Mouse (Mus musculus) megakaryocyte progenitor cell, adult 5-6 weeks (primary cell): ENCODE results near the gene Acrbp. TPM values are rescaled to one million over a fixed set of nuclear protein-coding genes. Genes with fewer than 3 reads are reported as not detected.

Experiments used
- ATAC-seq: replicated peaks from 2 replicates; pipeline ENCODE4 v1.8.0; 2016; ENCODE audit warnings: mild to moderate bottlenecking, moderate TSS enrichment, inconsistent platforms; ENCODE audit not compliant: poor library complexity
- total RNA-seq, 2 experiments: library from RNA; stranded (forward) in 1 of 2; stranded (reverse) in 1 of 2; fragments of 157-497, 149-512 nt in 1 of 2; fragments of 200-1000 nt in 1 of 2; gene quantifications; 2 replicates each; pipeline versions ENCODE4 v1.2.3 to v1.2.4; 2015 to 2017

Acrbp gene
- total RNA-seq, 2 experiments from 2014 or later: 3.6 to 9.5 TPM

GRCm38 (mm10) chr6:125097951-125098350, 48.5 kb downstream of the Acrbp start:
- ATAC-seq: no peak

- ATAC-seq: no peak
Observed at GRCm38 (mm10) chr6:125098513-125098912, 49.0 kb downstream of the Acrbp start.

GRCm38 (mm10) chr6:125099421-125099971, 50.0 kb downstream of the Acrbp start:
- peak; percentile 36 for ATAC-seq

GRCm38 (mm10) chr6:125101444-125101843, 52.0 kb downstream of the Acrbp start:
- ATAC-seq: no peak

GRCm38 (mm10) chr6:125104223-125104622, 54.7 kb downstream of the Acrbp start:
- peak; percentile 92 for ATAC-seq

GRCm38 (mm10) chr6:125107705-125108104, 58.2 kb downstream of the Acrbp start:
- no peak for ATAC-seq

- no peak for ATAC-seq
Observed at GRCm38 (mm10) chr6:125109371-125109770, 59.9 kb downstream of the Acrbp start.

GRCm38 (mm10) chr6:125110927-125111326, 61.4 kb downstream of the Acrbp start:
- peak; percentile 79 for ATAC-seq

GRCm38 (mm10) chr6:125112553-125112952, 63.1 kb downstream of the Acrbp start:
- ATAC-seq: peak; percentile 60

Other genes with a start within 250 kb of the Acrbp start
- gene Spsb2, start 241.0 kb upstream of the Acrbp start, total RNA-seq (2015): 1.6 and 2.2 TPM in 2 replicates
- 6.0 and 9.0 TPM in 2 replicates for gene Spsb2, start 241.0 kb upstream of the Acrbp start, total RNA-seq (2017)
- gene Tpi1, start 235.4 kb upstream of the Acrbp start, total RNA-seq (2015): 279 and 298 TPM in 2 replicates
- 240 and 287 TPM in 2 replicates for gene Tpi1, start 235.4 kb upstream of the Acrbp start, total RNA-seq (2017)
- 42.0 and 46.7 TPM in 2 replicates for gene Usp5, start 220.2 kb upstream of the Acrbp start, total RNA-seq (2015)
- 86.1 and 87.7 TPM in 2 replicates for gene Usp5, start 220.2 kb upstream of the Acrbp start, total RNA-seq (2017)
- gene Cdca3, start 220.1 kb upstream of the Acrbp start, total RNA-seq (2015): 130 and 145 TPM in 2 replicates
- 149 and 159 TPM in 2 replicates for gene Cdca3, start 220.1 kb upstream of the Acrbp start, total RNA-seq (2017)
- gene Gnb3, start 209.4 kb upstream of the Acrbp start, total RNA-seq (2015): not detected in 2 replicates
- gene Gnb3, start 209.4 kb upstream of the Acrbp start, total RNA-seq (2017): not detected in 2 replicates
- gene P3h3, start 191.9 kb upstream of the Acrbp start, total RNA-seq (2015): 1.3 and 3.5 TPM in 2 replicates
- gene P3h3, start 191.9 kb upstream of the Acrbp start, total RNA-seq (2017): 1.00 and 2.5 TPM in 2 replicates
- not detected in 2 replicates for gene Gpr162, start 185.7 kb upstream of the Acrbp start, total RNA-seq (2015)
- gene Gpr162, start 185.7 kb upstream of the Acrbp start, total RNA-seq (2017): not detected in 2 replicates
- gene Cd4, start 161.5 kb upstream of the Acrbp start, total RNA-seq (2015): 0.42 and 1.0 TPM in 2 replicates
- gene Cd4, start 161.5 kb upstream of the Acrbp start, total RNA-seq (2017): 0.08 and 1.0 TPM in 2 replicates
- 0.81 and 1.3 TPM in 2 replicates for gene Lag3, start 138.0 kb upstream of the Acrbp start, total RNA-seq (2015)
- gene Lag3, start 138.0 kb upstream of the Acrbp start, total RNA-seq (2017): 0.08 and 1.0 TPM in 2 replicates
- 15.9 and 18.8 TPM in 2 replicates for gene Ptms, start 129.6 kb upstream of the Acrbp start, total RNA-seq (2015)
- gene Ptms, start 129.6 kb upstream of the Acrbp start, total RNA-seq (2017): 14.0 and 26.1 TPM in 2 replicates
- gene Mlf2, start 118.3 kb upstream of the Acrbp start, total RNA-seq (2015): 71.3 and 82.7 TPM in 2 replicates
- gene Mlf2, start 118.3 kb upstream of the Acrbp start, total RNA-seq (2017): 57.0 and 58.8 TPM in 2 replicates
- 86.3 and 90.2 TPM in 2 replicates for gene Cops7a, start 84.2 kb upstream of the Acrbp start, total RNA-seq (2015)
- gene Cops7a, start 84.2 kb upstream of the Acrbp start, total RNA-seq (2017): 56.1 and 61.8 TPM in 2 replicates
- 0.15 TPM in 1 of 2 replicates, not detected in the other for gene Pianp, start 53.0 kb upstream of the Acrbp start, total RNA-seq (2015)
- not detected in 2 replicates for gene Pianp, start 53.0 kb upstream of the Acrbp start, total RNA-seq (2017)
- gene Zfp384, start 40.5 kb upstream of the Acrbp start, total RNA-seq (2015): 67.9 and 69.9 TPM in 2 replicates
- 26.2 and 29.3 TPM in 2 replicates for gene Zfp384, start 40.5 kb upstream of the Acrbp start, total RNA-seq (2017)
- gene Ing4, start 9.9 kb upstream of the Acrbp start, total RNA-seq (2015): 22.8 and 25.2 TPM in 2 replicates
- gene Ing4, start 9.9 kb upstream of the Acrbp start, total RNA-seq (2017): 44.4 and 49.8 TPM in 2 replicates
- 6.7 and 10.6 TPM in 2 replicates for gene Lpar5, start 18.2 kb downstream of the Acrbp start, total RNA-seq (2015)
- gene Lpar5, start 18.2 kb downstream of the Acrbp start, total RNA-seq (2017): 3.5 and 6.7 TPM in 2 replicates
- 85.7 and 91.6 TPM in 2 replicates for gene Chd4, start 46.3 kb downstream of the Acrbp start, total RNA-seq (2015)
- 299 and 375 TPM in 2 replicates for gene Chd4, start 46.3 kb downstream of the Acrbp start, total RNA-seq (2017)
- 42.8 and 43.7 TPM in 2 replicates for gene Nop2, start 82.2 kb downstream of the Acrbp start, total RNA-seq (2015)
- gene Nop2, start 82.2 kb downstream of the Acrbp start, total RNA-seq (2017): 82.3 and 83.8 TPM in 2 replicates
- gene Iffo1, start 95.6 kb downstream of the Acrbp start, total RNA-seq (2015): 14.3 and 18.1 TPM in 2 replicates
- gene Iffo1, start 95.6 kb downstream of the Acrbp start, total RNA-seq (2017): 14.2 and 15.7 TPM in 2 replicates
- 3,979 and 4,068 TPM in 2 replicates for gene Gapdh, start 116.8 kb downstream of the Acrbp start, total RNA-seq (2015)
- gene Gapdh, start 116.8 kb downstream of the Acrbp start, total RNA-seq (2017): 1,418 and 1,569 TPM in 2 replicates
- gene Ncapd2, start 142.0 kb downstream of the Acrbp start, total RNA-seq (2015): 205 and 228 TPM in 2 replicates
- gene Ncapd2, start 142.0 kb downstream of the Acrbp start, total RNA-seq (2017): 207 and 256 TPM in 2 replicates
- 144 and 171 TPM in 2 replicates for gene Mrpl51, start 142.1 kb downstream of the Acrbp start, total RNA-seq (2015)
- gene Mrpl51, start 142.1 kb downstream of the Acrbp start, total RNA-seq (2017): 128 and 156 TPM in 2 replicates
- 10.1 and 15.5 TPM in 2 replicates for gene Vamp1, start 165.9 kb downstream of the Acrbp start, total RNA-seq (2015)
- 6.2 and 9.1 TPM in 2 replicates for gene Vamp1, start 165.9 kb downstream of the Acrbp start, total RNA-seq (2017)
- gene Tapbpl, start 182.2 kb downstream of the Acrbp start, total RNA-seq (2015): 5.2 and 7.4 TPM in 2 replicates
- gene Tapbpl, start 182.2 kb downstream of the Acrbp start, total RNA-seq (2017): 16.2 and 18.6 TPM in 2 replicates
- 44.7 and 60.2 TPM in 2 replicates for gene Cd27, start 187.3 kb downstream of the Acrbp start, total RNA-seq (2015)
- gene Cd27, start 187.3 kb downstream of the Acrbp start, total RNA-seq (2017): 28.9 and 41.9 TPM in 2 replicates
- gene Tuba3a, start 236.4 kb downstream of the Acrbp start, total RNA-seq (2015): not detected in 2 replicates
- not detected in 2 replicates for gene Tuba3a, start 236.4 kb downstream of the Acrbp start, total RNA-seq (2017)